Mouse (Mus musculus) lung, embryonic 16.5 days (tissue): ENCODE measurements at regions not wholly inside any gene's neighbourhood (a gene's known extent, or its start where the extent isn't known, plus 50 kb on each side); places are given as distances from the start of the nearest gene placed in this dataset.
"Not testable (repeated sequence)": the region's sequence is repeated elsewhere in the genome, so short reads cannot be mapped to it uniquely, and the experiment has no call there.

ENCODE experiments used
- ATAC-seq: fragments of 200-750 bp; cut with Nextera tagmentation; 2 replicates; pipeline ENCODE4 v1.8.0; 2017; ENCODE audit warnings: low read depth, mild to moderate bottlenecking, moderate library complexity
- H3K27ac ChIP-seq: fragments of 300-500 bp; sonication (generic); 2 replicates; pipeline ENCODE4 v1.5.1; 2014; ENCODE audit warnings: mild to moderate bottlenecking, control low read depth, low read length
- H3K27me3 ChIP-seq: fragments of 300-500 bp; sonication (generic); 2 replicates; pipeline ENCODE4 v1.6.1; 2014; ENCODE audit warnings: low read depth, low read length, mixed read lengths; ENCODE audit not compliant: control insufficient read depth, insufficient read depth
- H3K36me3 ChIP-seq: fragments of 300-500 bp; sonication (generic); 2 replicates; pipeline ENCODE4 v1.6.1; 2014; ENCODE audit warnings: low read length; ENCODE audit not compliant: control insufficient read depth, insufficient read depth
- H3K4me1 ChIP-seq: fragments of 300-500 bp; sonication (generic); replicated peaks from 2 replicates; pipeline ENCODE4 v1.6.1; 2014; ENCODE audit warnings: low read length, mixed read lengths; ENCODE audit not compliant: control insufficient read depth, insufficient read depth
- H3K4me2 ChIP-seq: fragments of 300-500 bp; sonication (generic); 2 replicates; pipeline ENCODE4 v1.6.1; 2014; ENCODE audit warnings: low read depth, low read length, control low read depth
- H3K4me3 ChIP-seq: fragments of 300-500 bp; sonication (generic); 2 replicates; pipeline ENCODE4 v1.5.1; 2014; ENCODE audit warnings: mild to moderate bottlenecking, low read length, control low read depth
- H3K9ac ChIP-seq: fragments of 300-500 bp; sonication (generic); 2 replicates; pipeline ENCODE4 v1.6.1; 2014; ENCODE audit warnings: low read length, control low read depth
- H3K9me3 ChIP-seq: fragments of 300-500 bp; sonication (generic); 2 replicates; pipeline ENCODE4 v1.6.1; 2016; ENCODE audit warnings: low read length; ENCODE audit not compliant: control insufficient read depth
- WGBS: fragments of 180-500 bp; shearing (Covaris S2); extraction: QIAGEN DNeasy Blood & Tissue Kit; methylation state at CpG from one replicate; pipeline ENCODE4 v1.1.7; 2014; 5-methylcytosine and 5-hydroxymethylcytosine counted together

DNA sequence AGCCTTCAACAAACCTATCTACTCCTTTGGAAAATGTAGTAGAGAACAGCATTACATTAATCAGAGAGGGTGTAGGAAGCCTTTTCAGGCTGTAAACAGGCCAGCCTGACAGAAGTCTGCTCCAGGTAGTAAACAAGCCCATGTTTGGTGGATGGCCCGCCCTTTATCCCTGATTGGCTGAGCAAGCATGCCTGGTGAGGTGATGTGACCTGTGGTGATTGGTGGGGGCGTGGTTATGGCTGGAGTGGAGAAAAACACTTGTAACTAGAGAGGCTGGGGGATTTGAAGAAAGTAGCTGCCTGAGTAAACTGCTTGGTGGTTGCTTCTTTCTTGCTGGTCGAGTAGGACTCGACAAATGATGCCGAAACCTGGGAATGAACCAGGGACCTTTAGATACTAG lies 621.3 kb upstream of the Dsel start:
- H3K4me3 ChIP-seq, H3K36me3 ChIP-seq, H3K27ac ChIP-seq, H3K27me3 ChIP-seq, H3K4me2 ChIP-seq, H3K9ac ChIP-seq, H3K9me3 ChIP-seq, ATAC-seq, H3K4me1 ChIP-seq: not testable (repeated sequence)
- 79% methylated on average over 5 of the region's 5 CpGs for WGBS

- Histone ChIP-seq H3K27me3 (no peaks in the 10 kb centered on the region), H3K9ac (no peak overlapping the region), H3K27ac (no peak overlapping the region), H3K4me2 (no peak overlapping the region), H3K36me3 (no peaks in the 10 kb centered on the region), H3K4me3 (no peak overlapping the region), H3K9me3 (no peaks in the 10 kb centered on the region), H3K4me1 (no peaks in the 10 kb centered on the region)
- WGBS: 34% methylated on average over 11 of the region's 11 CpGs
- ATAC-seq: no peak
These were observed 591.3 kb upstream of the Dsel start for GRCm38 (mm10) chr1:112456047-112456446.

DNA sequence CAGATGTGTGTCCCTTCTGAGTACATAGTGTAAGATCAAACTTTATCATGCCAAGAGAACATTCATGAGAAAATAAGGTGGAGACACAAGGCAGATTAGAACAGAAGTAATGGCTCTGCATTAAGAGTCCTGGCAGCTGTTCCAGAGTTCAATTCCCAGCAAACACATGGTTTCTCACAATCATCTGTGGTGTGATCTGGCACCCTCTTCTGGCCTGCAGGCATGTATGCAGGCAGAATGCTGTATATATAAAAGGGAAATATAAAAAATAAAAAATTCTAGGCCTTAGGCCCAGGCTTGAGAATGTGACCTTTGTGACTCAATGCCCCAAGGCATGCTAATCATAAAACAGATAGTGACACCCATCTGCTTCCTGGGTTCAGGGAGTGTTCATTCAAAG lies 587.7 kb upstream of the Dsel start:
- ATAC-seq: no peak
- Histone ChIP-seq H3K36me3 (no peaks in the 10 kb centered on the region), H3K4me3 (no peak overlapping the region), H3K4me1 (no peaks in the 10 kb centered on the region), H3K9me3 (no peaks in the 10 kb centered on the region), H3K4me2 (no peak overlapping the region), H3K9ac (no peak overlapping the region), H3K27ac (no peak overlapping the region), H3K27me3 (no peaks in the 10 kb centered on the region)

GRCm38 (mm10) chr1:112451622-112452021 lies 586.9 kb upstream of the Dsel start:
- Histone ChIP-seq H3K9me3 (no peaks in the 10 kb centered on the region), H3K27ac (no peak overlapping the region), H3K9ac (no peak overlapping the region), H3K36me3 (no peaks in the 10 kb centered on the region), H3K4me3 (no peak overlapping the region), H3K27me3 (no peaks in the 10 kb centered on the region), H3K4me2 (no peak overlapping the region), H3K4me1 (no peaks in the 10 kb centered on the region)
- 7% methylated on average over 2 of the region's 2 CpGs for WGBS
- ATAC-seq: no peak

DNA sequence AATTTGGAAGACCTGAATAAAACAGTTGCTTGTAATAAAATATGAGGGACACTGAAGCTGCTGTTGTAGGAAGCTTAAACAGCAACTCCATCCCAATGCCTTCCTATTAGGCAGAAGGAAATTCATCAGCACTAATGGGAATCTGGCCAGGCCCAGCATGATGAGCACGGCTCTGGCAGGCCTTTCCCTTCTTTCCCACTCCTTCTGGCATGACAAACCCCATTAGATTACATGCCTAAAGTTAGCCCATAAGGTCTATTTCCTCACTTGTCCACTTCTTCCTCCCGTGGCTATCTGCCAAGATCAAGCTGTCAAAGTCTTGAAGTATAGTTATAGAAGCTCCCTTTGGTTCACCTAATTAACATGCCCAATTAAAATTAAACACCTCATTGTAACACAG lies 574.4 kb upstream of the Dsel start:
- Histone ChIP-seq H3K9ac (no peak overlapping the region), H3K36me3 (no peaks in the 10 kb centered on the region), H3K4me3 (no peak overlapping the region), H3K27ac (no peak overlapping the region), H3K9me3 (no peaks in the 10 kb centered on the region), H3K27me3 (no peaks in the 10 kb centered on the region), H3K4me2 (no peak overlapping the region), H3K4me1 (no peaks in the 10 kb centered on the region)
- ATAC-seq: no peak
- WGBS: 65% methylated on average over 2 of the region's 2 CpGs

DNA sequence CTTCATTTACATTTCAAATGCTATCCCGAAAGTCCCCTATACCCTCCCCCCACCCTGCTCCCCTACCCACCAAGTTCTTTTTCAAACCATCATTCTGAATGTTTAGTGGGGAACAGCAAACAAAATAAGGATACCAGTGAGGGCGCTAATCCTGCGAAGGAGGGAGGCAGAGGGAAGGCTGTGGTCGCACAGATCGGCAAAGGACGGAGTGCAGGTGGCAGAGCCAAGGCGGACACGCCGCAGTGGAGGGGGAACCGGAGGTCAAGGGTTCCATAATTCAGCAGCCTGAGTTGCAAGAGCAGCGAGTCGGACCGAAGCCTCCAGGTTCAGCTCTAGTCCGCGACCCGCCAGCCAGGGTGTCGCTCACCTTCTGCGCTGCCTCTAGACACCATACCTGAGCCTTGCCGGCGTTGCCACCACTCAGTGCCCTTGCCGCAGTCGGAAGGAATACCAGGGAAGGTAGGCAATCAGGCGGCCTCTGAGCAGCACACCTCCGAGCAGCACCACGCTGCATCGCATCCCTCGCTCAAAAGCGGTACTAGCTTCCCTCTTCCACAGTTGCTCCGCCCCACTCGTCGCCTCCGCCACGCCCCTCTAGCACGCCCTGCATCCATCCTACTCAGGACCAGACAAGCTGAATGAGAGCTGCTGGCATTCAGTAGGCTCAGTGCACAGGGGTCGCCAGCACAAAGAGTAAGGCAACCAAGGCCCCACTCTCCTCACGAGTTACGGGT lies 551.8 kb upstream of the Dsel start:
- no peaks in the 10 kb centered on the region; the same call in 1 of the 2 replicates for H3K27me3 ChIP-seq
- ATAC-seq: no peak
- H3K27ac ChIP-seq: no peak overlapping the region
- 5% methylated on average over 37 of the region's 37 CpGs for WGBS
- no peaks in the 10 kb centered on the region for H3K9me3 ChIP-seq
- H3K4me1 ChIP-seq: no peaks in the 10 kb centered on the region
- peak overlapping the region; percentile 39; the same call in 1 of the 2 replicates for H3K4me2 ChIP-seq
- H3K4me3 ChIP-seq: no peak overlapping the region
- H3K9ac ChIP-seq: no peak overlapping the region
- H3K36me3 ChIP-seq: no peaks in the 10 kb centered on the region

DNA sequence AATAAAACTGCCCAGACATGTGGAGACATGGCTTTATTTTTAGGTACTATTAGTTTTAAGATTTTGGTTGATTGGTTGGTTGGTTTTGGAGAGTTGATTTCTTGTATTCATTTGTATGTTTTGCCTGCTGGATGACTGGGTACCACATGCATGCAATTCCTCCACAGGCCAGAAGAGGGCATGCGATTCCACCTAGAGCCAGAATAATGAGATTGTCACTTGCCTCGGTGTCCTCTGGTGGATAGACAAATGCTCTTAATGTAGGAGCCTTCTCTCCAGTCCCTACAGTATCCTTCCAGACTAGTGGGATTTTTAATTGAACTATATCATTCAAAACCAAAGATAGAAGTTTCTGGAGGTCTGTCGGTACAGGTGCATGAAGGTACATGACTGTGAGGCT lies 524.1 kb upstream of the Dsel start:
- H3K36me3 ChIP-seq: no peaks in the 10 kb centered on the region
- H3K9ac ChIP-seq: no peak overlapping the region
- no peaks in the 10 kb centered on the region for H3K9me3 ChIP-seq
- ATAC-seq: no peak
- H3K27me3 ChIP-seq: no peaks in the 10 kb centered on the region
- no peaks in the 10 kb centered on the region for H3K4me1 ChIP-seq
- H3K4me3 ChIP-seq: no peak overlapping the region
- H3K4me2 ChIP-seq: no peak overlapping the region
- no peak overlapping the region for H3K27ac ChIP-seq
- WGBS: 32% methylated on average over 3 of the region's 3 CpGs

DNA sequence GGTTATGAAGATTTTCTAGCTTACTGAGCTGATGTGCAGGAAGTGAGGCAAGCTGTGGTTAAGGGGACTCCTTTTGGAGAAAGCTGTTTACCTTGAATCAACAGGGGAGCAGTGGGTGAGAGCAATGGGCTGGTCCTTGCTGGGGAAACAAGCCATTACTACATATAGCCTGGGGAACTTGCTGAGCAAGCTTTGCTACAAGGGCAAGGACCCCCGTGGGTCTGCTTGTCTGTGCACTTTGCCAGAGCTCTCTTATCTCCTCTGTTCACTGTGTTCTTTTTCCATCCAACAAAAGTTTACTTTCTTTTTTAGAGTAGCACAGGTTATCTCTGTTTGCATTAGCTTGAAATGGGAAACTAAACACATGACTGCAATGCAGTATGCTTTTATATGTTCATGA lies 519.3 kb upstream of the Dsel start:
- H3K4me3 ChIP-seq: no peak overlapping the region
- H3K9me3 ChIP-seq: no peaks in the 10 kb centered on the region
- H3K9ac ChIP-seq: no peak overlapping the region
- no peak for ATAC-seq
- no peak overlapping the region for H3K4me2 ChIP-seq
- no peak overlapping the region for H3K27ac ChIP-seq
- H3K36me3 ChIP-seq: no peaks in the 10 kb centered on the region
- H3K27me3 ChIP-seq: no peaks in the 10 kb centered on the region
- WGBS: 42% methylated on average over 1 of the region's 1 CpGs
- H3K4me1 ChIP-seq: no peaks in the 10 kb centered on the region

GRCm38 (mm10) chr1:112379651-112380264 lies 515.0 kb upstream of the Dsel start:
- Histone ChIP-seq H3K4me1 (no peaks in the 10 kb centered on the region), H3K9me3 (no peaks in the 10 kb centered on the region), H3K9ac (no peak overlapping the region), H3K36me3 (no peaks in the 10 kb centered on the region), H3K4me2 (no peak overlapping the region), H3K27me3 (no peaks in the 10 kb centered on the region), H3K4me3 (no peak overlapping the region), H3K27ac (no peak overlapping the region)
- 14% methylated on average over 2 of the region's 2 CpGs for WGBS
- 0 out of 2 replicates have a peak, but pooled peaks have one; percentile 17 for ATAC-seq
